Mouse (Mus musculus) urinary bladder, postnatal 10 days (tissue): ENCODE measurements around the gene Nfxl1.
"Not testable (repeated sequence)": the region's sequence is repeated elsewhere in the genome, so short reads cannot be mapped to it uniquely, and the experiment has no call there.

ENCODE experiments used
- DNase-seq: peaks from one replicate; pipeline ENCODE4 v3.0.0; 2022; ENCODE audit warnings: low spot score

Gene Nfxl1

GRCm38 (mm10) chr5:72559544-72560049 lies at the start of gene Nfxl1:
TSS of gene Nfxl1 (minus strand) at chr5:72559684.
- peak; percentile 93 for DNase-seq

DNA sequence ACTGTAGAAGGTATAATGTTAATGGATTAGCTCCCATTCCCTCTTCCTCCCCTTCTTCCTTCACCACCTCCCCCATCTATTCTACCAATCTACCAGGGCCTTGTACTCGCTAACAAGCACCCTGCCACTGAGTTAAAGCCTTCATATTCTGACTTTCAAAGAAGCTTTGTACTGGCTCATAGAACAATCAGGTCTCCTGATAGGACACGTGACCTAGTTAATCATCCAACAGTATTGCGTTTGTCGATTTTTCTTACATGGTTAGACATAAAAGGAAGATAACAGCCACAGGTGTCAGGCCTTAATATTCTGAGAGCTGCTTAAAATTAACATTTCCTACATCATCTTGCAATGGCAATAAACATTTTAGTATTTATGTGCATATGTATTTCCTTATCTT lies 43.7 kb upstream of the Nfxl1 start:
- DNase-seq, result no peak

DNA sequence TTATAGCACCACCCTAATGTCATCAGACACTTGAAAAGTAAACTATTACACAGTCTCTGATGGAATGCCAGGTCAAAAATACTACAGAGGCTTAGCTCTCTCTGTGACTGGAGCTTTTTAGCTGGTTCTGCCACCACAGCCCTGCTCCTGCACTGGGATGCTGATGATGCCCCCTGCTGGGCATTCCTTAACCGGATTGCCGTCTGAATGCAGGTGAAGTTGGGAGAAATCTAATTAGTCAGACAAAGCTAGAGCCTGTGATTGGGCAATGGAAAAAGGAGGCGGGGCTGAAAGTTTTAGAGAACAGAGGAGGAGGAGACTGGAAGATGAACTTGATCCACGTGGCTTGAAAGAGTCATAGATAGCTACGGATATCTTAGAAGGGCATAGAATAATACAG lies 41.5 kb upstream of the Nfxl1 start:
- no peak for DNase-seq

DNA sequence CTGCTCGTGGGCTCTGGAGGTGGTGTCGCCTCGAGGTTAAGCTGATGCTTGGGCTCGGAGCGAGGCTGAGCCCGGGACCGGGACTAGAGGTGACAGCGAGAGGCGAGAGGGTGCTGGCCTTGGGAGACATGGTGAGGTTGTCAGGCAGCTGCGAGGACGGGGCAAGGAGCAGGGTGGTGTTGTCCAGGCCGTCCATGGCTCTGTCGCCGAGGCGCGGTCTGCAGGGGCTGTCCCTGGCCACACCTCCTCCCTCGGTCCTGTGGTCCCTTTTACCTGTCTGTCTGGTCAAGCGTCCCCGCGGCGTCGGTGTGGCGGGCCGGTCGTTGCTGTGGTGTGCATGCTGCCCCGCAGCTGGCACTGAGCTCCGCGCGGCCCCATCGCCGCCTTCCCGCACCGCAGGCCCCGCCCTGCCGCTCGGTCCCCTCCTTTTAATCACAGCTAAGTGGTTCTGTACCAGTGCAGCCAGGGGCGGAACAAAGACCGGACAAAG lies 27.8 kb upstream of the Nfxl1 start, which contains the start of gene Gm5868:
Gene Gm5868, minus strand, starts transcription at position 360 of the 490 bp plus-strand sequence.
- no peak for DNase-seq

- not testable (repeated sequence) for DNase-seq
These were observed 27.2 kb upstream of the Nfxl1 start for GRCm38 (mm10) chr5:72586667-72587191.

DNA sequence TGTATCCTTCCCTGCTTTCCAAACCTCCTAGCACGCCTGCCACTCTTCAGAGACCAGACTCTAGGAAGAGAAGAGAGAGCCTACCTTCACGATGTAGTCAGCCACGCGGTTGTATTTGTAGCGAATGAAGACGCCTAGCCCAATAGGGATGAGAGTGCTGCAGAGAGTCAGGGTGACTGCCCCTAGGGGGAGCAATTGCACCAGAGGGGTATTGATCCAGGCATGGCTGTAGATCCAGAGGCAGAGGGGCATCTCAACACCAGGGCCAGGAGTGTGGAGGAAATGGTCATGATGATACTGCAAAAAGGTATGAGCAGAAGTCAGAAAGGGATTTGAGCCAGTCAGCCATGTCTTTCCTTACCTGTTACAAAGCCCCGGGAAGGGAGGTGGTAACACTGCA lies 26.6 kb upstream of the Nfxl1 start:
- DNase-seq, result not testable (repeated sequence)

DNA sequence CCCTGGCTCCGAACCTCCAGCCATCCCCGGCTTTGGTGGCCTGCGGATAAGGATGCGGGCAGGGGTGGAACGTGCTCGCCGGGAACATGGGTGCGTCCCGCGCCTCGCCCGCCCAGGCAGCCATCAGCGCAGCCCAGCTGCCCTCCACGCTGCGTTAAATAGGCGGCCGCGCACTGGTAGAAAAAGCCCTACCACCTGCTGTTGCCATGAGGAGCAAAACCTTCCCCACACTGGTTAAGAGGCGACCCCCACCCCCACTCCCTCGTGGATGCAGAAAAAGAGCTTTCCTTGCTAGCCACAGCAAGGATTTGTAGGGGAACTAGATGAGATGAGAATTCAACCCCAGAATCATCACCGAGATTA lies 21.5 kb upstream of the Nfxl1 start, which contains the start of gene Zar1:
Gene Zar1, minus strand, starts transcription at position 285 of the 363 bp plus-strand sequence.
- not testable (repeated sequence) for DNase-seq

DNA sequence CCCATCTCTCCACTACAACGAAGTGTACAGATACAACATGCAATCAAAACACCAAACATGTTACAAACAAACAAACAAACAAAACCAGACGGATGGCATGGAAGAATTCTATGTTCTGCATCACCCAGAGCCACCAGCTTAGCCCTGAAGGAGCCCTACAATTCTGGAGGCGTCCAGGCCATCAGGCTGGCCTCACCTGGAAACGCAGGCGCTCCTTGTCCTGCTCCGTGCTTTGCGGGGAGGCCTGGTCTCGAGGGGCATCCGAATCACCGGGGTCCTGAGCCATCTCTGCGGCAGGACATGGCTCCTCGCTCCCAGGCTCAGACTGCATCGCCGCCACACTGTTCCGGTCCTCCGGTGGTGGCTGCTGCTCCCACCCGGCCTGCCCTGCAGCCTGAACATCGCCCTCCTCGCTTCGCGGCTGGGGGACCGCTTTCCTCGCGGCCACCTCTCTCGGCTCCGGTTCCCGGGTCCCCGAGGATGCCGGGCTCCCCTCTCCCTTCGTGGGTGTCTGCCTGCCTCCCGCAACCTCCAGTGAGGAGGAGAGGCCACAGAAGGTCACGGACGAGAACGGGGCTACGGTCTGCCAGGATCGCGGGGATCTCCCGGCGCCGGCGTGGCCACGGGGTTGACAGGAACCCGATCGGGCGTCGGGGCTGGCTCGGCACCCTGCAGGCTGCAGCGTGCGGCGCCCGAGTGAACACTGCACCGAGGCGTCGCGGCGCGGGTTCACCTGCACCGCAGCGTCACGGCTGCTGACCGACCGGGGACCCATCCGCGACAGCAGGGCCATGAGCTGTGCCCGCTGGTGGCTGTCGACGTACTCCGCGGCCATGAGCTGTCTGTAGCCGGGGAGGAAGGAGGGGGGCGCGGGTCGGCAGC lies 20.8 kb upstream of the Nfxl1 start:
- not testable (repeated sequence) for DNase-seq

DNA sequence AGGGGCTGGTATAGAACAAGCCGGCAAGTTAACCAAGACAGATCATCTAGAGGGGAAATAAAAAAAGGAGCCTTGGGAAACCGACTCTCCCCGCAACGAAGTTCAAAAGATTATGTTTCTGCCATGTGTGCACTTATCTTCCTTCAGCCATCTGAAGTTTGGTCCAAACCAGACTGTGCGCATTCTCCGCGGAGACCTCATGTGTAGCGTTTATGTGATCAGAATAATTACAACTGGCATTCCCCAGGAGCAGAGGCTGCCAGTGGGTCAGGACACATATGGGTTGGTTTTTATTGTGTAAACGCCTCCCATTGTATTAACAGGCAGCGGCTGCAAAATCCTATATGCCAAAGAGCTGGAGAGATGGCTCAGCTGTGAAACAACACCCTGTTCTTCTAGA lies 20.1 kb upstream of the Nfxl1 start:
- not testable (repeated sequence) for DNase-seq

GRCm38 (mm10) chr5:72565621-72566020 lies 6.1 kb upstream of the Nfxl1 start:
- no peak for DNase-seq

GRCm38 (mm10) chr5:72563183-72563582 lies 3.7 kb upstream of the Nfxl1 start:
- not testable (repeated sequence) for DNase-seq

- DNase-seq, result no peak
These were observed 1.6 kb upstream of the Nfxl1 start for GRCm38 (mm10) chr5:72560976-72561628.

- DNase-seq, result no peak
These were observed 563 bp downstream of the Nfxl1 start for GRCm38 (mm10) chr5:72558716-72559526.

- DNase-seq, result no peak
These were observed 3.2 kb downstream of the Nfxl1 start for GRCm38 (mm10) chr5:72556245-72556644.

DNA sequence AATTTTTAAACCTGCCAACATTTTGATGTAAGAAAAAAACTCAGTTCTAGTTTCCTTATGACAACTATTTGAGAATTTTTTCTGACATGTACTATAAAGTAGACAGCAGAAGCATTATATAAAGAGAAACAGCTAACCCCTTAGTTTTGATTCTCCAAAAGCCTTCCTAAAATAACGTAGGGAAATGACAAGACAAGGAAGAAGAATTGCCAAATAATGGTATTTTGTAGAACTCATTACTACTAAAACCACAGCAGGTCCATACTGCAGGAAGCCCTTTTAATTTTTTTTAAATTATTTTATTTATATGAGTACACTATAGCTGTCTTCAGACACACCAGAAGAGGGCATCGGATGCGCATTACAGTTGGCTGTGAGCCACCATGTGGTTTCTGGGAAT lies 8.3 kb downstream of the Nfxl1 start:
- no peak for DNase-seq

- no peak for DNase-seq
These were observed 30.6 kb downstream of the Nfxl1 start for GRCm38 (mm10) chr5:72528896-72529295.

DNA sequence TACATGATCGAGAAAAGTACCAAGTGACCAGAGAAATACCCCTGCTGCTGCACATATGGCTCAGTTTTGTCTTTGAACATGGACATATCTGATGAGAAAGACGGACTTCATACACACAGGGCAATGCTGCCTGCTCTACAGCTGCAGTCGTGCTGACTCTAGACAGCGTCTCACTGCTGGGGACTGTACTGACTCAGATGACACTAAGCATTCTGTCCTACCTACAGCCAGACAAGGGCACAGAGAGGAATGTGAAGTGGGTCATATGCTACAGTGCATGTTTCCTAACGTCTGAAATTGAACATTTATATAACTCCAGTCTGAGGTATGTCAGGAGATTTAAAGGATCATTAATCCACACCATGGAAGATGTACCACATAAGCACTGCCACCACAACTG lies 45.7 kb downstream of the Nfxl1 start:
- DNase-seq, result no peak

DNA sequence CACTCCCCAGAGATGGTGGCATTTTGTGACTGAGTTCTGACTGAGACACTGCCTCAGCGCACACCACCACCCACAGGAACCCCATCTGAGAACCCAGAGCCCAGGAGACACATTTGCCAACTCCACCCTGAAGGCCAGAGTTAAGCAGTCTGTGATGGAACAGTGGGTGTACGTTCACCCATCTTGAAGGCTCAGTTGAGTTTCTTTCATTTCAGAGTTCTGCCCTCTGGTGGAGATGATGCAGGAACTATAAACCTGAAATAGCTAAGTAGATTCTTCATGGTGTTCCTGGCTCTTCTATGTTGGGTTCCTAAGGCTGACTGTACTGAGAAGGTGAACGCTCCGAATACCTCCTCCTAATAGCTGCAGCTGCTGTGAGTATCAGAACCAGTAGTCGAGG lies 53.7 kb downstream of the Nfxl1 start:
- DNase-seq, result no peak

DNA sequence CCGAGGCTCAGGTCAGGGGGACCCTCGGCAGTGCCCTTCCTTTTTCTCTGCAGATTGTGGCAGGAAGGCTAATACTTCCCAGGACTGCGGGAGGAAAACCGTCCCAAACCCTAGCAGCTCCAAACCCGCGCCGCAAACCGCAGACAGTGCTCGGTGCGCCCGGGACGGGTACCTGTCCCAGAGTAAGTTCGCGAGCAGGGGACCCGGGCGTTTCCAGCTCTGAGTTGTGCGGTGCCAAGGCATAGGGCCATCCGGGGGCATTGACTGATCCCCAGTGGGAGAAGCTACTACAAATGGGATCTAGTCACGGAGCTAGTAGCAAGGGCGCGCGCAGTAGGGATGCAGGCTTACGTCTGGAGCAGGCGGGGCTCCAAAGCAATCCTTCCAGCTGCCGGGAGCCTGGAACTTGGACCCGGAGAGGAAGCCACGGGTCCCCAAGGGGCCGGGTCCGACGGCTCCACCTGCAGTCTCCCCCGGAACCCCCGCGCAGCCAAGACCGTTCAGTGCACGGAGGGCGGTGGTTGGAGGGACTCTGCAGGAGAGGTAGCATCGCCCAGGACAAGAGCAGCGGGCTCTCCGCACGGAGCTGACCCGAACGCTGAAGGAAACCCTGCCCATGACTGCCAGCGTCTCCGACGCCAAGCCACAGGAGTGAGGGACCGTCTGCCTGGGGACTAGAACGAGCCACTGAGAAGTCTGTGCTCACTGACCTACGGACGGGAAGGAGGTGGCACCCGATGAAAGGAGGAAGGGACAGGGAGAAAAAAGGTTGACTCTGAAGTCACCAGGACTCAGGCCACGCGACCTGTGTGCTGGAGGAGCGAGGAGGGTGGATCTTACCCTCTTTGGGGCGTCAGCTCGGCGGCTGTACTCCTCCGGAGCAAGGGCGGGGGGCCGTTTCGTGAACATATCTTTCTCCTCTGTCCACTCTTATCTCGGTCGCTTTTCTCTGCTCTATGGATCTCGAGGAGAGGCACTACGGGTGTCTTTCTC lies 55.7 kb downstream of the Nfxl1 start, which contains the start of gene Corin:
Gene Corin, minus strand, starts transcription at position 943 of the 993 bp plus-strand sequence.
- DNase-seq, result no peak

DNA sequence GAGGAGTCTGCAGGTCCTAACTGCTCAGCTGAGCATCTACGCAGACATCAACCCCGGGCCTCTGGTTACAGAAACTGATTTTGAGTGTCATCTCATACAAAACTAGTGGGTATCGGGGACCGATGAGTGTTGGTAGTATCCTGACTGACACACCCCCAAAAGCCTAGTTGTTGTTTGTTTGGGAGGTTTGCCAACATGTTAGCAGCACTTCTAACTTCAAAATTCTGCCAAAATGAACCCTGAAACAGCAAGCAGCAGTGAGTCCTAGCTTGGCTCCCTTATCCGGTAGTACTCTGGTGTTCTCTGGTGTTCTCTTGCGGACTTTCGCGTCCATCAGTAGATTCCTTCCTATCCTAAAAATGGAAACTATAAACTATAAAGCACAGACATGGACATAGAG lies 56.7 kb downstream of the Nfxl1 start:
- no peak for DNase-seq
